Mouse (Mus musculus) CH12.LX (cell line): ENCODE measurements around the gene Gm43518.

ENCODE experiments used
- CTCF ChIP-seq, 2 experiments: IDR thresholded peaks in 1 of 2; conservative IDR thresholded peaks in 1 of 2; 2 replicates each; pipeline ENCODE4 v1.5.1; 2011 to 2012; ENCODE audit warnings: low read depth in 2 of 2, low read length in 2 of 2, improper control_type of control experiment in 1 of 2, inconsistent platforms in 1 of 2, mild to moderate bottlenecking in 1 of 2, moderate library complexity in 1 of 2
- E2F4 ChIP-seq: IDR thresholded peaks from 2 replicates; pipeline ENCODE4 v1.6.1; 2011; ENCODE audit warnings: low read depth, low read length, improper control_type of control experiment; ENCODE audit not compliant: insufficient replicate concordance
- HCFC1 ChIP-seq: IDR thresholded peaks from 2 replicates; pipeline ENCODE4 v1.6.1; 2012; ENCODE audit warnings: low read depth, mild to moderate bottlenecking, inconsistent platforms, low read length, improper control_type of control experiment
- MAX ChIP-seq: IDR thresholded peaks from 2 replicates; pipeline ENCODE4 v1.6.1; 2011; ENCODE audit warnings: low read length, improper control_type of control experiment
- MEF2A ChIP-seq: IDR thresholded peaks from 2 replicates; pipeline ENCODE4 v1.6.1; 2014; ENCODE audit warnings: low read depth, mild to moderate bottlenecking, inconsistent platforms, low read length, improper control_type of control experiment, borderline replicate concordance
- MYC ChIP-seq: IDR thresholded peaks from 2 replicates; pipeline ENCODE4 v1.6.1; 2011; ENCODE audit warnings: low read depth, mild to moderate bottlenecking, improper control_type of control experiment, low read length
- POLR2AphosphoS2 ChIP-seq: IDR thresholded peaks from 2 replicates; pipeline ENCODE4 v1.6.1; 2011; ENCODE audit warnings: low read depth, low read length, improper control_type of control experiment
- TCF12 ChIP-seq: IDR thresholded peaks from 2 replicates; pipeline ENCODE4 v1.6.1; 2014; ENCODE audit warnings: low read depth, mild to moderate bottlenecking, inconsistent platforms, low read length, improper control_type of control experiment
- UBTF ChIP-seq: IDR thresholded peaks from 2 replicates; pipeline ENCODE4 v1.6.1; 2012; ENCODE audit warnings: low read depth, mild to moderate bottlenecking, inconsistent platforms, low read length, improper control_type of control experiment, moderate library complexity
- USF1 ChIP-seq: IDR thresholded peaks from 2 replicates; pipeline ENCODE4 v1.6.1; 2014; ENCODE audit warnings: low read depth, mild to moderate bottlenecking, inconsistent platforms, low read length, improper control_type of control experiment
- USF2 ChIP-seq: conservative IDR thresholded peaks from 2 replicates; pipeline ENCODE4 v1.6.1; 2011; ENCODE audit warnings: low read depth, low read length, improper control_type of control experiment
- ZC3H11A ChIP-seq: IDR thresholded peaks from 2 replicates; pipeline ENCODE4 v1.6.1; 2012; ENCODE audit warnings: low read depth, mild to moderate bottlenecking, inconsistent platforms, low read length, improper control_type of control experiment
- ZKSCAN1 ChIP-seq: IDR thresholded peaks from 2 replicates; pipeline ENCODE4 v1.6.1; 2012; ENCODE audit warnings: low read depth, inconsistent platforms, low read length, improper control_type of control experiment, borderline replicate concordance

GRCm38 (mm10) chr5:123978131-123978530 lies 50.9 kb downstream of the Gm43518 start:
- TF ChIP-seq CTCF (conservative IDR thresholded peaks at IDR 0.05 in 1 of 2, IDR thresholded peaks at IDR 0.05 in 1 of 2; ENCODE audit: low read depth in 2 of 2, low read length in 2 of 2) (no peak), USF2 (no peak), MYC (no peak), UBTF (peak; percentile 51; the same call in 1 of the 2 replicates), USF1 (no peak), POLR2AphosphoS2 (no peak), HCFC1 (no peak), TCF12 (no peak), ZKSCAN1 (no peak), MAX (no peak), MEF2A (no peak), E2F4 (no peak), ZC3H11A (no peak)
